Mouse (Mus musculus): ENCODE measurements around the gene Epb41l1. TPM values are rescaled to one million over a fixed set of nuclear protein-coding genes. Genes with fewer than 3 reads are reported as not detected.

Gene Epb41l1
- polyA plus RNA-seq, 1 experiment from 2014 or later, result 0.54 TPM

GRCm38 (mm10) chr2:156582887-156583286, 162.2 kb downstream of the Epb41l1 start:
- ATAC-seq (ENCODE audit: insufficient read depth), result no peak
- Histone ChIP-seq H3K4me2 (no peak overlapping the region), H3K27me3 (peaks cover 7% of the 10 kb centered on the region), H3K27ac (replicated peaks) (no peak overlapping the region), H3K4me3 (replicated peaks) (no peak overlapping the region), H3K9me3 (replicated peaks) (no peaks in the 10 kb centered on the region), H3K9ac (no peak overlapping the region), H3K4me1 (replicated peaks) (no peaks in the 10 kb centered on the region), H3K36me3 (replicated peaks) (no peaks in the 10 kb centered on the region)
- WGBS (ENCODE audit: insufficient replicate concordance), result 56% methylated on average over 10 of the region's 10 CpGs

- Histone ChIP-seq H3K27ac (replicated peaks) (no peak overlapping the region), H3K4me3 (replicated peaks) (no peak overlapping the region), H3K9ac (no peak overlapping the region), H3K27me3 (peaks cover 7% of the 10 kb centered on the region), H3K9me3 (replicated peaks) (no peaks in the 10 kb centered on the region), H3K36me3 (replicated peaks) (no peaks in the 10 kb centered on the region), H3K4me1 (replicated peaks) (no peaks in the 10 kb centered on the region), H3K4me2 (no peak overlapping the region)
- no peak for ATAC-seq (ENCODE audit: insufficient read depth)
- WGBS (ENCODE audit: insufficient replicate concordance), result 45% methylated on average over 11 of the region's 11 CpGs
Measured at GRCm38 (mm10) chr2:156584154-156584796, 163.6 kb downstream of the Epb41l1 start.

GRCm38 (mm10) chr2:156584797-156585471, 164.2 kb downstream of the Epb41l1 start:
- Histone ChIP-seq H3K36me3 (replicated peaks) (no peaks in the 10 kb centered on the region), H3K9ac (no peak overlapping the region), H3K4me3 (replicated peaks) (no peak overlapping the region), H3K4me2 (no peak overlapping the region), H3K4me1 (replicated peaks) (no peaks in the 10 kb centered on the region), H3K9me3 (replicated peaks) (no peaks in the 10 kb centered on the region), H3K27ac (replicated peaks) (no peak overlapping the region), H3K27me3 (peaks cover 7% of the 10 kb centered on the region)
- no peak for ATAC-seq (ENCODE audit: insufficient read depth)
- 51% methylated on average over 14 of the region's 14 CpGs for WGBS (ENCODE audit: insufficient replicate concordance)

- 75% methylated on average over 9 of the region's 9 CpGs for WGBS (ENCODE audit: insufficient replicate concordance)
- no peak overlapping the region for H3K9ac ChIP-seq
- ATAC-seq (ENCODE audit: insufficient read depth), result no peak
- H3K4me1 ChIP-seq (replicated peaks), result no peaks in the 10 kb centered on the region
- no peak overlapping the region for H3K4me3 ChIP-seq (replicated peaks)
- H3K27me3 ChIP-seq, result no peaks in the 10 kb centered on the region; the same call in 1 of the 2 replicates
- H3K27ac ChIP-seq (replicated peaks), result no peak overlapping the region
- H3K9me3 ChIP-seq (replicated peaks), result no peaks in the 10 kb centered on the region
- no peak overlapping the region for H3K4me2 ChIP-seq
- H3K36me3 ChIP-seq (replicated peaks), result no peaks in the 10 kb centered on the region
Measured at GRCm38 (mm10) chr2:156589481-156589880, 168.8 kb downstream of the Epb41l1 start.

Small RNA genes within 50 kb of the gene (microRNA-seq; reads per million reads assigned to microRNA genes)
- gene Gm22758, result not detected

Other genes starting within 250 kb of the Epb41l1 start
- 207 and 223 TPM in 2 replicates for gene Rbm39, start 240.7 kb upstream of the Epb41l1 start, polyA plus RNA-seq (2015; fragmentation: Nextera tagmentation; extraction: Ambion mirVana)
- gene Phf20, start 224.4 kb upstream of the Epb41l1 start, polyA plus RNA-seq (2015; fragmentation: Nextera tagmentation; extraction: Ambion mirVana), result 10.8 and 14.7 TPM in 2 replicates
- 1.9 and 2.0 TPM in 2 replicates for gene Cnbd2, start 108.6 kb upstream of the Epb41l1 start, polyA plus RNA-seq (2015; fragmentation: Nextera tagmentation; extraction: Ambion mirVana)
- 26.3 and 28.5 TPM in 2 replicates for gene Scand1, start 108.2 kb upstream of the Epb41l1 start, polyA plus RNA-seq (2015; fragmentation: Nextera tagmentation; extraction: Ambion mirVana)
- 12.2 and 12.3 TPM in 2 replicates for gene Aar2, start 126.7 kb downstream of the Epb41l1 start, polyA plus RNA-seq (2015; fragmentation: Nextera tagmentation; extraction: Ambion mirVana)
- gene Dlgap4, start 192.8 kb downstream of the Epb41l1 start, polyA plus RNA-seq (2015; fragmentation: Nextera tagmentation; extraction: Ambion mirVana), result 10.4 and 11.9 TPM in 2 replicates